Mouse (Mus musculus): Measurements from ENCODE around the gene Pogk.

Gene Pogk

GRCm38 (mm10) chr1:166409701-166410220 is at the start of gene Pogk:
Gene Pogk, minus strand, starts transcription at chr1:166409863.
- DNase-seq, result peak; percentile 82

GRCm38 (mm10) chr1:166441992-166442391 is 32.3 kb upstream of the Pogk start:
- DNase-seq, result no peak

GRCm38 (mm10) chr1:166439426-166439825 is 29.8 kb upstream of the Pogk start:
- no peak for DNase-seq

- no peak for DNase-seq
Observed at GRCm38 (mm10) chr1:166429809-166430431, 20.3 kb upstream of the Pogk start.

DNA sequence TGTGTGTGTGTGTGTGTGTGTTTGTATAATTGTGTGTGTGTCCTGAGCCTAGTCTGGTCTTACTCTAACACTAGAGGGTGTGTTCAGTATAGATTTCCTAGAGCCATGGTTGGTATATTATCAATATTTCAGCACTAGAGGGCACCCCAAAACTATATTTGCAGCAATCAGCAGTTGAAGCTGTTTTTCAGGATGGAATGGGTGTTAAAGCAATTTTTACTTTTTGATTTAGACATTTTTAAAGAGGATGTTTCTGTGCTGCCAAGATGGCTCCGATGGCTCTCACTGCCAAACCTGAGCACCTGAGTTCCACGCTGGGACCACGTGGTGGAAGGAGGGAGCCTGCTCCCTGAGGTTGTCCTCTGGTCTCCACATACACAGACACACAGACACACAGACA is 19.4 kb upstream of the Pogk start:
- DNase-seq, result no peak

DNA sequence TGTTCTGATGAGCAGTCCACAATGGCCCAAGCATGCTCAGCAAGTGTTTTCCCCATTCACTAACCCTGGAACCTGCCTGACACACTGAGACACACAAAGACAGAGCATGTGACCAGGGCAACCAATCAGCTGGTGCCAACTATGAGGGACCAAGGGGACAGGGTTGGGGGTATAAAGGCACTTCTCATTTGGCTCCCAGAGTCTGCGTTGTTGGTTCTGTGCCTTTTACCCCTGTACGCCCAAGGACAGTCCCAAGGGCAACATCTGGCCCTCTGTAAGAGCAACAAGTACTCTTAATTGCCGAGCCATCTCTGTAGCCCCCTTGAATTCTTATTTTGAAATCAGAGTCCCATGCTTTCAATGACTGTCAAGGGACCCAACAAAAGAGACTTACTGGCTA is 2.6 kb upstream of the Pogk start:
- DNase-seq, result no peak

DNA sequence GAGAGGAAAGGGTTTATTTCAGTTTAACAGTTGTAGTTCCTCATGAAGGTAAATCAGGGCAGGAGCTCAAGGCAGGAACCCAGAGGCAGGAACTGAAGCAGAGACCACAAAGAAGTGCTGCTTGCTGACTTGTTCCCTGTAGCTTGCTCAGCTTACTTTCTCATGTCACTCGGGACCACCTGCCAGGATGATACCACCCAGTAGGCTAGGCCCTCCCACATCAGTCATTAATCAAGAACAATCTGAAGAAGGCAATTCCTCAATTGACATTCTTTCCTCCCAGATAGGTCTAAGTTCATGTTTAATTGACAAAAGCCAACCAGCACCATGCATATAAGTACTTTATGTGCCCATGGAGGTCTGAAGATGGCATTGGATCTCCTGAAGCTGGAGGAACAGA is 1.9 kb upstream of the Pogk start:
- no peak for DNase-seq

- DNase-seq, result no peak
Observed at GRCm38 (mm10) chr1:166409177-166409700, 424 bp downstream of the Pogk start.

GRCm38 (mm10) chr1:166403846-166404245 is 5.8 kb downstream of the Pogk start:
- peak; percentile 1 for DNase-seq

- peak; percentile 3 for DNase-seq
Observed at GRCm38 (mm10) chr1:166402003-166402402, 7.7 kb downstream of the Pogk start.

DNA sequence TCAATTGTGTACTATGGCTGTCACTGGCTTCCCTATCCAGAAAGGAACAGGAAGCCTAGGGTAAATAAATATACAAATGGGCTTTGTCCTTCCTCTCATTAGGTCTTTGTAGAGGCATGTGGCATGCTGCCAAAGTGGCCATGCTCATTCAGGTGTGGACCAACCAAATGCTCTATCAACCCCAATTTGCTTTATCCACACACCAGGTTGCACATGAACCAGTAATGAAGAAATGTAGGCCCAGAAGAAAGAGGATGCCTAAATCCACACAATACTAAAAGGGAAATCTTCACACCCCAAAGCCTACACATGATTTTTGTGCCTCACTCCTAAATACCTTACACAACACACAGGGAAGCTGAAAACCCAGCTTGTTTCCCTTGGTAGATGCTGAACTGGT is 8.2 kb downstream of the Pogk start:
- peak; percentile 2 for DNase-seq

DNA sequence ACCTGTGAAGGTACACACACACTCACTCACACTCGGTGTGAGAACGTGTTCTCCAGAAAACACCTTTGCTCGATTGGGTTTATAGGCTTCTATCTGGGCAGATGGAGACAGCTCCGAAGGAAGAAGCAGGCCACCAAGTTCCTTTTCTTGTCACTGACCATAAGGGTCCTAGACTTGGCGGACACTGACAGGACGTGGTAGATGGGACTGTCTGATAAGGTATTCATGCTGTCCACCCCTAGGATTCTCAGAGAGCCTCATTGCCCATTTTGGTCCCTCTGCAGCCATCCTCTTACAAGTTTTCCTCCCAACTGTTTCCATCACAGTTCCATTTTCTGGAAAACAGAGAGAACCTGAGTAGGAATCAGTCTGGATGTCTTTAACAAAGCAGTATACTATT is 13.3 kb downstream of the Pogk start:
- DNase-seq, result no peak

- DNase-seq, result no peak
Observed at GRCm38 (mm10) chr1:166395661-166396060, 14.0 kb downstream of the Pogk start.

GRCm38 (mm10) chr1:166394770-166395169 is 14.9 kb downstream of the Pogk start:
- no peak for DNase-seq

- no peak for DNase-seq
Observed at GRCm38 (mm10) chr1:166391671-166392070, 18.0 kb downstream of the Pogk start.

- DNase-seq, result no peak
Observed at GRCm38 (mm10) chr1:166389406-166390125, 20.1 kb downstream of the Pogk start.

DNA sequence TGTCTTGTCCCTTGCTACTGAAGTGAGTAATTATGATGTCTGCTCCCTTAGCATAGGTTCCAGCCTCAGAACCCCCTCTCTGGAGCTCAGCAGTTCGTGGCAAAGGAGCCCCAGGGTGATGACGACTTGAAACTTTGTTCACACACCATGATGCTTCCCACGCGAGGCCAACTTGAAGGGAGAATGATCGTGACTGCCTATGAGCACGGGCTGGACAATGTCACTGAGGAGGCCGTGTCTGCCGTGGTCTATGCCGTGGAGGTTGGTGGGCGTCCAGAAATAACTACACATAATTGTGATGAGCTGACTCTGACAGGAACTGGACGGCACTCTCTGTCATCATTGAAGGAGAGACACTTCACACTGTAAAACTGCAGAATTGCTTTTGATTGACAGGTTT is 21.2 kb downstream of the Pogk start:
- DNase-seq, result no peak

DNA sequence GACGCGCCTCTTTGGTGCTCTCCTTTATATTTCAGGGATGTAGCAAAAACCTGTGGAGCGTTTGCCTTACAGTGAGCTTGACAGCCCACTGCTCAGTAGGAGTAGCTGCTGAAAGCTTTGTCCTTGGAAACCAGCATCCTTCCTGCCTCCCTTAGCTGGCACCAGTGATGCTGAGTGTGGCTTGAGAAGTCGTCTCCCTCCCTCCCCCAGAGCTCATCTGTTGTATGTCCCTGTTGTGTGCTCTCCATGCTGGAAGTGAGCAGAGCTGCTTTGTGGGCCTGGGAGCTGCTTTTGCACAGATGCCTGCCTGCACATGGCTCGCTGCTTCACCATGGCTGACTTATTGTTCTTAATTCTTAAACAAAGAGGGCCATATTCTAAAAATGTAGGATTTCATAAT is 24.2 kb downstream of the Pogk start:
- DNase-seq, result no peak

- DNase-seq, result no peak
Observed at GRCm38 (mm10) chr1:166384614-166385013, 25.0 kb downstream of the Pogk start.

DNA sequence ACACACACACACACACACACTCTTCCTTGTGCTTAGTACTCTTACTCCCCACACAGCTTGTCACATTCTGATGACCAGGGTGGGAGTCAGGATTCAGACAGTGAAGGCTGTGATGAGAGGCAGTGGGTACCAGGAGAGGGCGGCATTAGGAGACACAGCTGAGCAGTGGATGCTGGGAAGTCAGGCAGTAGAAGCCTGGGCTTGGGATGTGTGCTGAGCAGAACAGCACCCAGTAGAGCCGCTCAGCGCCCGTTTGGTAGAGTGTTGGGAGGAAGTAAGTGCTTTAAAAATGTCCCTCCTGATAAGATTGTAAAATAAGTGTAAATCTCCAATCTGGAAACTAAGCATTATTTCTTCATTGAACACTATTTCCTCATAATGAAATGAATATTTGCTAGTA is 27.0 kb downstream of the Pogk start:
- DNase-seq, result no peak

DNA sequence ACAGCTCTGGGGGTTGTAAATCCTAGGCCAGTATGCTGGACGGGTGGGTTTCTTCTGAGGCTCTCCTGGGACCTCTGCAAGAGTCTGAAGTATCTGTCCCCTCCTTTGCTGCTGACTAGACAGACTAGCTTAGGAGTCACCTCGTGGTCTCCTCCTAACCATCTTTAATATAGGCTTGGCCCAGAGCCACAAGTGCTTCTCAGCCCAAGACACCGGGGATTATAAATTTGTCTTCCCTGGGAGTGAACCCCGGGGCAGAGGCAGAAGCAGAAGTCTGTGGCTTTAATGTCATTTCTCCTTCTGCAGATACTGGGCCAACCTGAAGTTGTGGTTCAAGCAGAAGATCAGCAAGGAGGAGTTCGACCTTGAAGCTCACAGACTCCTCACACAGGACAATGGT is 27.8 kb downstream of the Pogk start:
- no peak for DNase-seq

- no peak for DNase-seq
Observed at GRCm38 (mm10) chr1:166381336-166381735, 28.3 kb downstream of the Pogk start.

DNA sequence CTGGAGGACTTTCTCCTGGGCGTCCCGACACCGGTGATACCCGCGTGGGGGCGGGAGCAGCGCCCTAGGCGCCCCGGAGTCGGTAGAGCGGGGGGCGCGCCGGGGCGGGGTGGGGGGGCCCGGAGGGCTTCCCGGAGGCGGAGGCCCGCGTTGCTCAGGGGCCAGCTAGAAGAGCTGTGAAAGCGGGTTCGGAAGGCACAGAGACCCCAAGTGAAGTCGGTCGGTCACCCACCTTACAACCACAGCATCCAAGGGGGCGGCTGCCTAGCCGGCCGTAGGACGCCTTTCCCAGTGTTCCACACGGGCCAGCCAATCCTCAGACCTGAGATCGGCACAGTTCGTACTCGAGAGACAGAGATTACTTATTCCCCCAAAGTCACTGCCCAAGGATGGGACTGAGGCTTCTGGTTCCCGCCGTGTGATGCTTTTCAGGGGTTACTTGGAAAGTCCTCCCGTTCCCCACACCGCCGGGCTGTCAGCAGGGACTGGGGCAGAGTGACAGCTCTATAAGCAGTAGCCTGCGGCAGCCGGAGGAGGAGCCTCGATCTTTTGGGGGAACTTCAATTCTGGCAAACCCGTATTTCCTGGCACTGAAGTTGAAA is 29.9 kb downstream of the Pogk start:
- DNase-seq, result peak; percentile 64

All from right cerebral cortex, postnatal 25 days (tissue).